Mouse (Mus musculus): ENCODE results near the gene Fam57b. TPM values are rescaled to one million over a fixed set of nuclear protein-coding genes. Genes with fewer than 3 reads are reported as not detected.

The Fam57b gene
- total and polyA plus RNA-seq, 3 experiments, result 0.30 TPM; not detected in 2

GRCm38 (mm10) chr7:126759050-126759671, 38.3 kb upstream of the Fam57b start, which contains the start of gene Mapk3 (continued):
- TF ChIP-seq CHD1 (IDR thresholded peaks at IDR 0.05; ENCODE audit: low read depth, low read length) (no peak), MEF2A (IDR thresholded peaks at IDR 0.05; ENCODE audit: borderline replicate concordance, low read depth, low read length) (no peak), ELF1 (IDR thresholded peaks at IDR 0.05; ENCODE audit: low read depth, low read length) (no peak), TCF12 (IDR thresholded peaks at IDR 0.05; ENCODE audit: low read depth, low read length) (0 out of 2 replicates have a peak, but pooled peaks have one; percentile 9), CTCF (conservative IDR thresholded peaks at IDR 0.05 in 1 of 2, IDR thresholded peaks at IDR 0.05 in 1 of 2; ENCODE audit: low read depth in 2 of 2, low read length in 2 of 2) (peak in 1 of 2 experiments; percentile 72; a peak in 2 of 4 replicates), POLR2AphosphoS2 (IDR thresholded peaks at IDR 0.05; ENCODE audit: low read depth, low read length) (no peak), NELFE (IDR thresholded peaks at IDR 0.05; ENCODE audit: low read depth, low read length) (no peak), ZC3H11A (IDR thresholded peaks at IDR 0.05; ENCODE audit: low read depth, low read length) (no peak), MXI1 (IDR thresholded peaks at IDR 0.05; ENCODE audit: low read depth, low read length) (no peak), MAFK (IDR thresholded peaks at IDR 0.05; ENCODE audit: insufficient replicate concordance, low read length) (no peak)

- TF ChIP-seq HCFC1 (IDR thresholded peaks at IDR 0.05; ENCODE audit: low read depth, low read length) (no peak), MXI1 (IDR thresholded peaks at IDR 0.05; ENCODE audit: low read depth, low read length) (peak; percentile 20; the same call in 1 of the 2 replicates), EP300 (IDR thresholded peaks at IDR 0.05; ENCODE audit: low read length) (no peak), TCF12 (IDR thresholded peaks at IDR 0.05; ENCODE audit: low read depth, low read length) (peak; percentile 39; the same call in 1 of the 2 replicates), NELFE (IDR thresholded peaks at IDR 0.05; ENCODE audit: low read depth, low read length) (no peak), BHLHE40 (IDR thresholded peaks at IDR 0.05; ENCODE audit: low read depth, low read length) (peak; percentile 26; the same call in 1 of the 2 replicates)
- Histone ChIP-seq H3K4me1 (ENCODE audit: control insufficient read depth in 1 of 2, insufficient read depth in 2 of 2) (peaks cover 8 to 49% of the 10 kb centered on the region in 2 experiments), H3K79me2 (replicated peaks; ENCODE audit: control insufficient read depth, extremely low read depth, insufficient read depth, poor library complexity, severe bottlenecking) (no peaks in the 10 kb centered on the region), H3K4me2 (ENCODE audit: insufficient read depth, low read depth, poor library complexity, severe bottlenecking) (peak overlapping the region; percentile 88), H3K27ac (ENCODE audit: insufficient read depth, low read depth) (no peak overlapping the region; the same call in 1 of the 2 replicates), H3K36me3 (replicated peaks in 1 of 2; ENCODE audit: control insufficient read depth in 1 of 2, insufficient read depth in 1 of 2, low read length in 1 of 2) (peaks cover 15 to 31% of the 10 kb centered on the region in 2 experiments), H3K4me3 (replicated peaks in 1 of 3; ENCODE audit: low read depth in 2 of 3, low read length in 2 of 3, poor library complexity in 1 of 3) (peak overlapping the region; percentile 71 to 77 (median 75)), H3K27me3 (replicated peaks) (no peaks in the 10 kb centered on the region), H3K9me3 (replicated peaks; ENCODE audit: low read length) (no peaks in the 10 kb centered on the region), H3K9ac (ENCODE audit: insufficient read depth, low read depth) (peak overlapping the region; percentile 50)
- no peak for DNase-seq (ENCODE audit: extremely low read depth)
- dilution Hi-C loops (cut with MboI; ENCODE audit: extremely low pct_ligation_motif_present, extremely low pct_unique_long_range_greater_than_20kb, low sequenced_read_pairs), result no loop called here
- in situ Hi-C loops (cut with MboI; ENCODE audit: low pct_ligation_motif_present, low pct_unique_long_range_greater_than_20kb, low sequenced_read_pairs), result no loop called here
These were observed 37.6 kb upstream of the Fam57b start for GRCm38 (mm10) chr7:126759672-126760390.

- no peaks in the 10 kb centered on the region for H3K79me2 ChIP-seq (replicated peaks; ENCODE audit: control insufficient read depth, extremely low read depth, insufficient read depth, poor library complexity, severe bottlenecking)
- H3K4me1 ChIP-seq (ENCODE audit: control insufficient read depth in 1 of 2, insufficient read depth in 2 of 2), result peaks cover 8 to 44% of the 10 kb centered on the region in 2 experiments
- TF ChIP-seq CTCF (conservative IDR thresholded peaks at IDR 0.05 in 1 of 2, IDR thresholded peaks at IDR 0.05 in 1 of 2; ENCODE audit: low read depth in 2 of 2, low read length in 2 of 2) (no peak), NELFE (IDR thresholded peaks at IDR 0.05; ENCODE audit: low read depth, low read length) (no peak), POLR2AphosphoS2 (IDR thresholded peaks at IDR 0.05; ENCODE audit: low read depth, low read length) (no peak), EP300 (IDR thresholded peaks at IDR 0.05; ENCODE audit: low read length) (no peak), TCF12 (IDR thresholded peaks at IDR 0.05; ENCODE audit: low read depth, low read length) (no peak), RCOR1 (conservative IDR thresholded peaks at IDR 0.05; ENCODE audit: low read depth, low read length) (no peak), USF1 (IDR thresholded peaks at IDR 0.05; ENCODE audit: low read depth, low read length) (no peak), SMC3 (IDR thresholded peaks at IDR 0.05; ENCODE audit: low read depth, low read length) (no peak), MAZ (IDR thresholded peaks at IDR 0.05; ENCODE audit: low read depth, low read length) (no peak), JUND (conservative IDR thresholded peaks at IDR 0.05; ENCODE audit: low read depth, low read length) (no peak), ELF1 (IDR thresholded peaks at IDR 0.05; ENCODE audit: low read depth, low read length) (no peak), CHD1 (IDR thresholded peaks at IDR 0.05; ENCODE audit: low read depth, low read length) (no peak), IRF4 (IDR thresholded peaks at IDR 0.05; ENCODE audit: low read depth, low read length) (no peak), HCFC1 (IDR thresholded peaks at IDR 0.05; ENCODE audit: low read depth, low read length) (no peak), ETS1 (conservative IDR thresholded peaks at IDR 0.05; ENCODE audit: low read depth, low read length) (no peak), POLR2A (IDR thresholded peaks at IDR 0.05; ENCODE audit: low read depth, low read length) (no peak), ZKSCAN1 (IDR thresholded peaks at IDR 0.05; ENCODE audit: borderline replicate concordance, low read depth, low read length) (no peak), MAX (IDR thresholded peaks at IDR 0.05; ENCODE audit: low read length) (no peak)
- dilution Hi-C loops (cut with MboI; ENCODE audit: extremely low pct_ligation_motif_present, extremely low pct_unique_long_range_greater_than_20kb, low sequenced_read_pairs) (no loop called here), in situ Hi-C loops (cut with MboI; ENCODE audit: low pct_ligation_motif_present, low pct_unique_long_range_greater_than_20kb, low sequenced_read_pairs) (no loop called here)
- H3K27ac ChIP-seq (ENCODE audit: insufficient read depth, low read depth), result no peak overlapping the region
- H3K9ac ChIP-seq (ENCODE audit: insufficient read depth, low read depth), result peak overlapping the region; percentile 50; the same call in 1 of the 2 replicates
- DNase-seq (ENCODE audit: extremely low read depth), result no peak
- H3K36me3 ChIP-seq (replicated peaks in 1 of 2; ENCODE audit: control insufficient read depth in 1 of 2, insufficient read depth in 1 of 2, low read length in 1 of 2), result peaks cover 21 to 36% of the 10 kb centered on the region in 2 experiments
- peak overlapping the region; percentile 88; the same call in 1 of the 2 replicates for H3K4me2 ChIP-seq (ENCODE audit: insufficient read depth, low read depth, poor library complexity, severe bottlenecking)
- no peaks in the 10 kb centered on the region for H3K9me3 ChIP-seq (replicated peaks; ENCODE audit: low read length)
- H3K27me3 ChIP-seq (replicated peaks), result no peaks in the 10 kb centered on the region
- H3K4me3 ChIP-seq (replicated peaks in 1 of 3; ENCODE audit: low read depth in 2 of 3, low read length in 2 of 3, poor library complexity in 1 of 3), result peak overlapping the region; percentile 71 to 77 (median 75)
These were observed 37.1 kb upstream of the Fam57b start for GRCm38 (mm10) chr7:126760391-126760802.
